ENCODE assay signal across 14 mouse cellular contexts in genomic region chr9:92545021-92545420, GRCm38 (mm10). TPM values are rescaled to one million over a fixed set of nuclear protein-coding genes. Genes with fewer than 3 reads are reported as not detected.
DNase-seq lines count a peak whose midpoint lies in the region; ATAC-seq and TF ChIP-seq lines count a peak whose summit lies in the region.
"Had no signal": no experiment of that assay in that cellular context is flagged by ENCODE, and none has a peak within 500 bp of the region (broad histone marks: within the 10 kb centered on the region; RNA-seq: fewer than 3 reads in every experiment).

No protein-coding gene starts in this region.

- H3K9me3 ChIP-seq in embryonic facial prominence, embryonic 12.5 days: no peaks in the 10 kb centered on the region
- H3K9me3 ChIP-seq in embryonic facial prominence, embryonic 10.5 days: no peaks in the 10 kb centered on the region
- no peaks in the 10 kb centered on the region for H3K9me3 ChIP-seq in hindbrain, embryonic 12.5 days (replicated peaks)
- H3K9me3 ChIP-seq in hindbrain, postnatal 0 days (ENCODE audit: low read length): no peaks in the 10 kb centered on the region
- H3K9me3 ChIP-seq in lung, embryonic 16.5 days (ENCODE audit: control insufficient read depth, low read length): no peaks in the 10 kb centered on the region
- no peaks in the 10 kb centered on the region for H3K9me3 ChIP-seq in stomach, embryonic 16.5 days (replicated peaks; ENCODE audit: control insufficient read depth, low read length)
- H3K9me3 ChIP-seq: liver, embryonic 13.5 days; midbrain, embryonic 13.5 days had no signal

- H3K27me3 ChIP-seq in embryonic facial prominence, embryonic 12.5 days: no peaks in the 10 kb centered on the region
- H3K27me3 ChIP-seq in embryonic facial prominence, embryonic 10.5 days (replicated peaks; ENCODE audit: low read depth, poor library complexity, severe bottlenecking): no peaks in the 10 kb centered on the region
- H3K27me3 ChIP-seq in hindbrain, embryonic 12.5 days: no peaks in the 10 kb centered on the region
- no peaks in the 10 kb centered on the region for H3K27me3 ChIP-seq in hindbrain, postnatal 0 days (ENCODE audit: insufficient read depth, low read length)
- no peaks in the 10 kb centered on the region for H3K27me3 ChIP-seq in lung, embryonic 16.5 days (ENCODE audit: control insufficient read depth, insufficient read depth, low read depth, low read length)
- no peaks in the 10 kb centered on the region for H3K27me3 ChIP-seq in stomach, embryonic 16.5 days (ENCODE audit: control insufficient read depth, insufficient read depth, low read length)
- H3K27me3 ChIP-seq: CH12.LX had no signal

- no peak overlapping the region for H3K27ac ChIP-seq in embryonic facial prominence, embryonic 12.5 days
- no peak overlapping the region for H3K27ac ChIP-seq in embryonic facial prominence, embryonic 10.5 days (replicated peaks)
- H3K27ac ChIP-seq in hindbrain, embryonic 12.5 days: no peak overlapping the region
- H3K27ac ChIP-seq in hindbrain, postnatal 0 days: no peak overlapping the region
- 0 out of 2 replicates have a peak overlapping the region, but pooled peaks have one; percentile 13 for H3K27ac ChIP-seq in lung, embryonic 16.5 days (ENCODE audit: low read length)
- 0 out of 2 replicates have a peak overlapping the region, but pooled peaks have one; percentile 30 for H3K27ac ChIP-seq in stomach, embryonic 16.5 days (ENCODE audit: low read length)
- H3K27ac ChIP-seq: liver, embryonic 13.5 days; macrophage; midbrain, embryonic 13.5 days had no signal

- no peak for DNase-seq in embryonic facial prominence, embryonic 10.5 days (ENCODE audit: low spot score)
- no peak for DNase-seq in hindbrain, postnatal 0 days (ENCODE audit: low spot score)
- no peak for DNase-seq in lung, postnatal 25 days (ENCODE audit: low spot score)
- no peak for DNase-seq in kidney, adult 8-10 months
- DNase-seq: cerebellum, postnatal 25 days; kidney, adult 2 months; liver, embryonic 13.5 days had no signal

- H3K9ac ChIP-seq in embryonic facial prominence, embryonic 12.5 days: no peak overlapping the region
- no peak overlapping the region for H3K9ac ChIP-seq in hindbrain, embryonic 12.5 days
- H3K9ac ChIP-seq in hindbrain, postnatal 0 days (replicated peaks; ENCODE audit: low read length): no peak overlapping the region
- H3K9ac ChIP-seq in lung, embryonic 16.5 days (ENCODE audit: low read length): 0 out of 2 replicates have a peak overlapping the region, but pooled peaks have one; percentile 39
- H3K9ac ChIP-seq in stomach, embryonic 16.5 days (ENCODE audit: low read length): peak overlapping the region; percentile 54; the same call in 1 of the 2 replicates
- H3K9ac ChIP-seq: liver, embryonic 13.5 days; midbrain, embryonic 13.5 days had no signal

- H3K4me1 ChIP-seq in embryonic facial prominence, embryonic 12.5 days: peaks cover 33% of the 10 kb centered on the region
- H3K4me1 ChIP-seq in embryonic facial prominence, embryonic 10.5 days: peaks cover 63% of the 10 kb centered on the region
- H3K4me1 ChIP-seq in hindbrain, embryonic 12.5 days: peaks cover 17% of the 10 kb centered on the region
- H3K4me1 ChIP-seq in hindbrain, postnatal 0 days (ENCODE audit: insufficient read depth, low read length): peaks cover 10% of the 10 kb centered on the region; the same call in 1 of the 2 replicates
- H3K4me1 ChIP-seq in lung, embryonic 16.5 days (replicated peaks; ENCODE audit: control insufficient read depth, insufficient read depth, low read length): peaks cover 53% of the 10 kb centered on the region
- H3K4me1 ChIP-seq in stomach, embryonic 16.5 days (ENCODE audit: control insufficient read depth, insufficient read depth, low read length): peaks cover 37% of the 10 kb centered on the region

- no peak for TF ChIP-seq CTCF in hindbrain, postnatal 0 days (IDR thresholded peaks at IDR 0.05; ENCODE audit: low read depth)

- 0 out of 2 replicates have a peak, but pooled peaks cover 6% of the 10 kb centered on the region for H3K36me3 ChIP-seq in embryonic facial prominence, embryonic 12.5 days
- peaks cover 16% of the 10 kb centered on the region for H3K36me3 ChIP-seq in embryonic facial prominence, embryonic 10.5 days (replicated peaks)
- H3K36me3 ChIP-seq in hindbrain, embryonic 12.5 days: no peaks in the 10 kb centered on the region
- H3K36me3 ChIP-seq in hindbrain, postnatal 0 days (ENCODE audit: insufficient read depth, low read length): no peaks in the 10 kb centered on the region
- H3K36me3 ChIP-seq in lung, embryonic 16.5 days (ENCODE audit: control insufficient read depth, insufficient read depth, low read length): 0 out of 2 replicates have a peak, but pooled peaks cover 2% of the 10 kb centered on the region
- H3K36me3 ChIP-seq in stomach, embryonic 16.5 days (ENCODE audit: control insufficient read depth, insufficient read depth, low read length): peaks cover 3% of the 10 kb centered on the region; the same call in 1 of the 2 replicates
- H3K36me3 ChIP-seq: liver, embryonic 13.5 days; midbrain, embryonic 13.5 days had no signal

- H3K4me2 ChIP-seq in embryonic facial prominence, embryonic 12.5 days (replicated peaks): peak overlapping the region; percentile 60
- peak overlapping the region; percentile 77; the same call in 1 of the 2 replicates for H3K4me2 ChIP-seq in hindbrain, embryonic 12.5 days (replicated peaks)
- no peak overlapping the region for H3K4me2 ChIP-seq in hindbrain, postnatal 0 days (ENCODE audit: low read depth, low read length)
- H3K4me2 ChIP-seq in lung, embryonic 16.5 days (ENCODE audit: low read depth, low read length): peak overlapping the region; percentile 67
- peak overlapping the region; percentile 53 for H3K4me2 ChIP-seq in stomach, embryonic 16.5 days (ENCODE audit: low read depth, low read length)
- H3K4me2 ChIP-seq: liver, embryonic 13.5 days; midbrain, embryonic 13.5 days had no signal

- 0 out of 2 replicates have a peak overlapping the region, but pooled peaks have one; percentile 12 for H3K4me3 ChIP-seq in embryonic facial prominence, embryonic 12.5 days
- H3K4me3 ChIP-seq in embryonic facial prominence, embryonic 10.5 days: no peak overlapping the region; the same call in 1 of the 2 replicates
- H3K4me3 ChIP-seq in hindbrain, embryonic 12.5 days: no peak overlapping the region
- no peak overlapping the region for H3K4me3 ChIP-seq in hindbrain, postnatal 0 days (ENCODE audit: low read length)
- peak overlapping the region; percentile 10 for H3K4me3 ChIP-seq in lung, embryonic 16.5 days (ENCODE audit: low read length)
- H3K4me3 ChIP-seq in stomach, embryonic 16.5 days (replicated peaks; ENCODE audit: low read length): peak overlapping the region; percentile 13; the same call in 1 of the 2 replicates
- H3K4me3 ChIP-seq: liver, embryonic 13.5 days; midbrain, embryonic 13.5 days had no signal

- no peak for ATAC-seq in embryonic facial prominence, embryonic 12.5 days (ENCODE audit: insufficient number of reproducible peaks, insufficient read depth, low FRiP score, low TSS enrichment)
- ATAC-seq in hindbrain, embryonic 12.5 days (ENCODE audit: low FRiP score): no peak
- no peak for ATAC-seq in hindbrain, postnatal 0 days
- no peak for ATAC-seq in lung, embryonic 16.5 days (ENCODE audit: low read depth)
- ATAC-seq in stomach, embryonic 16.5 days (ENCODE audit: insufficient read depth, low FRiP score): no peak
- ATAC-seq: midbrain, embryonic 13.5 days had no signal

- WGBS in embryonic facial prominence, embryonic 12.5 days: 84% methylated on average over 6 of the region's 6 CpGs
- 88% methylated on average over 6 of the region's 6 CpGs for WGBS in embryonic facial prominence, embryonic 10.5 days
- 84% methylated on average over 6 of the region's 6 CpGs for WGBS in hindbrain, embryonic 12.5 days
- WGBS in hindbrain, postnatal 0 days: 75% methylated on average over 6 of the region's 6 CpGs
- 41% methylated on average over 6 of the region's 6 CpGs for WGBS in lung, embryonic 16.5 days
- 46% methylated on average over 6 of the region's 6 CpGs for WGBS in stomach, embryonic 16.5 days

RNA-seq across cellular contexts. Expression of gene Plod2, which starts 3.0 kb away (rescaled TPM):
- polyA plus RNA-seq in embryonic facial prominence, embryonic 12.5 days (2016; fragmentation: Nextera tagmentation; extraction: Ambion mirVana): 60.5 and 61.0 TPM in 2 replicates
- polyA plus RNA-seq in embryonic facial prominence, embryonic 10.5 days (2016; fragmentation: Nextera tagmentation; extraction: Ambion mirVana): 29.8 and 29.9 TPM in 2 replicates
- 48.6 and 58.2 TPM in 2 replicates for polyA plus RNA-seq in hindbrain, embryonic 12.5 days (2016; fragmentation: Nextera tagmentation; extraction: Ambion mirVana)
- 7.6 and 14.1 TPM in 2 replicates for total RNA-seq in hindbrain, postnatal 0 days (2014; rRNA removed)
- 7.1 and 9.9 TPM in 2 replicates for polyA plus RNA-seq in hindbrain, postnatal 0 days (2015; fragmentation: Nextera tagmentation; extraction: Ambion mirVana)
- 50.8 and 53.4 TPM in 2 replicates for polyA plus RNA-seq in lung, embryonic 16.5 days (2015; fragmentation: Nextera tagmentation; extraction: Ambion mirVana)
- 39.5 and 43.2 TPM in 2 replicates for polyA plus RNA-seq in stomach, embryonic 16.5 days (2015; fragmentation: Nextera tagmentation; extraction: Ambion mirVana)
- total RNA-seq: CH12.LX had no signal

Comparison
In these comparisons a context has a peak if more than half of its experiments do, and no peak if none do; other contexts are left out.
1. H3K4me3 ChIP-seq: peak in embryonic facial prominence, embryonic 12.5 days (single experiment), lung, embryonic 16.5 days (single experiment) and stomach, embryonic 16.5 days (single experiment); none in embryonic facial prominence, embryonic 10.5 days (single experiment), hindbrain, embryonic 12.5 days (single experiment) and hindbrain, postnatal 0 days (single experiment).
2. H3K27ac ChIP-seq: peak in lung, embryonic 16.5 days (single experiment) and stomach, embryonic 16.5 days (single experiment); none in embryonic facial prominence, embryonic 12.5 days (single experiment), embryonic facial prominence, embryonic 10.5 days (single experiment), hindbrain, embryonic 12.5 days (single experiment) and hindbrain, postnatal 0 days (single experiment).
3. H3K9ac ChIP-seq: peak in lung, embryonic 16.5 days (single experiment) and stomach, embryonic 16.5 days (single experiment); none in embryonic facial prominence, embryonic 12.5 days (single experiment), hindbrain, embryonic 12.5 days (single experiment) and hindbrain, postnatal 0 days (single experiment).